Mouse (Mus musculus) kidney, embryonic 15.5 days (tissue): ENCODE results near the gene 1700001L19Rik. TPM values are rescaled to one million over a fixed set of nuclear protein-coding genes. Genes with fewer than 3 reads are reported as not detected.

Experiments used
- ATAC-seq: fragments of 200-750 bp; cut with Nextera tagmentation; replicated peaks from 2 replicates; pipeline ENCODE4 v1.8.0; 2017; ENCODE audit warnings: moderate TSS enrichment; ENCODE audit not compliant: low FRiP score
- H3K27ac ChIP-seq: fragments of 300-500 bp; sonication (generic); 2 replicates; pipeline ENCODE4 v1.5.1; 2015; ENCODE audit warnings: mild to moderate bottlenecking, inconsistent platforms
- H3K27me3 ChIP-seq: fragments of 300-500 bp; sonication (generic); 2 replicates; pipeline ENCODE4 v1.6.1; 2015; ENCODE audit warnings: inconsistent platforms
- H3K36me3 ChIP-seq: fragments of 300-500 bp; sonication (generic); 2 replicates; pipeline ENCODE4 v1.6.1; 2015; ENCODE audit warnings: inconsistent platforms
- H3K4me1 ChIP-seq: fragments of 300-500 bp; sonication (generic); 2 replicates; pipeline ENCODE4 v1.6.1; 2015; ENCODE audit warnings: inconsistent platforms
- H3K4me2 ChIP-seq: fragments of 300-500 bp; sonication (generic); 2 replicates; pipeline ENCODE4 v1.6.1; 2015; ENCODE audit warnings: moderate library complexity, mild to moderate bottlenecking, inconsistent platforms
- H3K4me3 ChIP-seq: fragments of 300-500 bp; sonication (generic); replicated peaks from 2 replicates; pipeline ENCODE4 v1.5.1; 2015; ENCODE audit warnings: mild to moderate bottlenecking, inconsistent platforms
- H3K9ac ChIP-seq: fragments of 300-500 bp; sonication (generic); 2 replicates; pipeline ENCODE4 v1.6.1; 2015; ENCODE audit warnings: mild to moderate bottlenecking, inconsistent platforms
- H3K9me3 ChIP-seq: fragments of 300-500 bp; sonication (generic); replicated peaks from 2 replicates; pipeline ENCODE4 v1.6.1; 2016; ENCODE audit warnings: inconsistent platforms
- WGBS: fragments of 180-500 bp; shearing (Covaris S2); methylation state at CpG from one replicate; pipeline ENCODE4 v1.1.7; 2015; ENCODE audit warnings: mixed read lengths; 5-methylcytosine and 5-hydroxymethylcytosine counted together
- polyA plus RNA-seq: library from polyadenylated mRNA; unstranded; fragments of >200 nt; fragmentation: Nextera tagmentation; extraction: Ambion mirVana; gene quantifications from 2 replicates; pipeline ENCODE4 v1.2.1, GENCODE M21; 2015

1700001L19Rik gene
- polyA plus RNA-seq, 1 experiment from 2014 or later = 0.27 TPM

DNA sequence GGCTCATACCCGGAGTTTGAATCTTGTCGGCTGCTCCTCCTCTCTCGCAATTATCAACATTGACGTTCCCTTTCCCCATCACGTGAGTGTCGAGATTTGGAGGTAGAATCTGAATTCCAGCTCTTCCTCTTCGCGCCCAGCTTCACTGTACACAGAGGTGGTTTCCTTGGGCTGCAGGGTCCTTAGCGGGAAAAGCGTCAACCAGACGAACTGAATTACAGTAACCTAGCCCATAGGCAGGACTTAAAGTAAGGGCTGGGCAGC is 14.8 kb upstream of the 1700001L19Rik start:
- whole genome bisulfite sequencing = under 1% methylated on average over 11 of the region's 11 CpGs
- peaks cover 53% of the 10 kb centered on the region for H3K36me3 ChIP-seq
- peak overlapping the region; percentile 78 for H3K27ac ChIP-seq
- H3K4me1 ChIP-seq = peaks cover 20% of the 10 kb centered on the region
- peak overlapping the region; percentile 69 for H3K9ac ChIP-seq
- no peaks in the 10 kb centered on the region for H3K27me3 ChIP-seq
- no peaks in the 10 kb centered on the region for H3K9me3 ChIP-seq
- H3K4me2 ChIP-seq = peak overlapping the region; percentile 83
- H3K4me3 ChIP-seq = peak overlapping the region; percentile 76
- ATAC-seq = peak; percentile 24

DNA sequence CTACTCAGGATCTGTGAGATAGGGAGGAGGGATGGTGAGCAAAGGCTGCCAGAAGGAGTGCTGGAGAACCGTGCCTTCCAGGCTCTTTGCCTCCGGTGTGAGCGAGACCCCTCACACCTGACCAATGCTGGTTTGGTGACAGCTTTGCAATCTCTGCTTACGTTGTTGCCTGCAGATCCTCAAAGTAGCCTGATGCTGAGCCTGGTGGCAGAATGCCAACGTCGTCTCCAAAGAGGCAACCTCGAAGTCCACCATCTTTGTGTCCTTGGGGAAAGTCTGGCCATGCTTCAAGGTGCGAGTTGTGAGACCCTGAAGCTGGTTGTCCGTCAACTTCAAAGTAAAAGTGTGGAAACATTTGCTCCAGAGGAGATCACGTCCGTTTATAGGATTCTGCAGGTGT is 13.3 kb upstream of the 1700001L19Rik start:
- Histone ChIP-seq H3K4me2 (no peak overlapping the region), H3K9ac (no peak overlapping the region), H3K9me3 (no peaks in the 10 kb centered on the region), H3K27ac (no peak overlapping the region), H3K4me1 (peaks cover 20% of the 10 kb centered on the region), H3K4me3 (no peak overlapping the region), H3K27me3 (no peaks in the 10 kb centered on the region), H3K36me3 (peaks cover 57% of the 10 kb centered on the region)
- ATAC-seq = no peak
- WGBS = 89% methylated on average over 11 of the region's 11 CpGs

DNA sequence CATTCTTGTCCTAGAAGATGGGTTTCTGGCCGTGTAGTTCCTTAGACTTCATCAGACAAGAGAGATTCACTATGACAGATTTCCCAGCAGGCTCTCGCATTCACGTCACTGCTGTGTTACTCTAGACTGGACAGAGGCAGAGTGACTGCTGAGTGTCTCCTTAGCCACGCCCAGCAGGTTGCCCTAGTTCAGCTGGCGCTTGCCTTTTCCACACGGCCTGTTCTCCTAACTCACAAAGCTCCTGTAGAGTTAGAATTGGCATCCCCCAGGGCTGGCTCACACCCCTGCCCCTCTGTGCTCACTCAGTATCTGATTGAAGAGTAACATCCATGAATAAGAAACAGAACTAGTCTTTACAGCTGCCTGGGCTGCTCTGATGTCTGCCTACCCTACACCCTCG is 11.8 kb upstream of the 1700001L19Rik start:
- ATAC-seq = no peak
- Histone ChIP-seq H3K9me3 (no peaks in the 10 kb centered on the region), H3K4me1 (peaks cover 20% of the 10 kb centered on the region), H3K4me3 (no peak overlapping the region), H3K4me2 (no peak overlapping the region), H3K27me3 (no peaks in the 10 kb centered on the region), H3K36me3 (peaks cover 69% of the 10 kb centered on the region), H3K9ac (no peak overlapping the region), H3K27ac (no peak overlapping the region)
- 91% methylated on average over 7 of the region's 7 CpGs for WGBS

DNA sequence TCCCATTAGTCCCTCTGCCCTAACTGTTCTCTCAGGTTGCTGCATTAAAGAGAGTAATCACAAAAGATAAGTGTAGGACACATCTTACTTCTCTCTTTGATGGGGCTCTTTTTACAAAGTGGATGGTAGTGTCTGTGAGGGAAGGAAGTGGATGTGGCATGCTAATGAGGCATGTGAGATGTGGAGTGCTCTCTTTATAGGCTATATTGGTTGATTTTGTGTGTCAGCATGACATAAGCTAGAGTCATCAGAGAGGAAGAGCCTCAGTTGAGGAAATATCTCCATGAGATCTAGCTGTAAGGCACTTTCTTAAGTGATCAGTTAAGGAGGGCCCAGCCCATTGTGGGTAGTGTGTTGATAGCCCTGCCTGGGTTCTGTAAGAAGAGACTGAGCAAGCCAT is 8.9 kb upstream of the 1700001L19Rik start:
- H3K27me3 ChIP-seq = no peaks in the 10 kb centered on the region
- no peak overlapping the region for H3K27ac ChIP-seq
- H3K36me3 ChIP-seq = peaks cover 98% of the 10 kb centered on the region
- no peak for ATAC-seq
- peaks cover 6% of the 10 kb centered on the region; the same call in 1 of the 2 replicates for H3K4me1 ChIP-seq
- H3K9me3 ChIP-seq = no peaks in the 10 kb centered on the region
- H3K4me3 ChIP-seq = no peak overlapping the region
- H3K9ac ChIP-seq = no peak overlapping the region
- H3K4me2 ChIP-seq = no peak overlapping the region

DNA sequence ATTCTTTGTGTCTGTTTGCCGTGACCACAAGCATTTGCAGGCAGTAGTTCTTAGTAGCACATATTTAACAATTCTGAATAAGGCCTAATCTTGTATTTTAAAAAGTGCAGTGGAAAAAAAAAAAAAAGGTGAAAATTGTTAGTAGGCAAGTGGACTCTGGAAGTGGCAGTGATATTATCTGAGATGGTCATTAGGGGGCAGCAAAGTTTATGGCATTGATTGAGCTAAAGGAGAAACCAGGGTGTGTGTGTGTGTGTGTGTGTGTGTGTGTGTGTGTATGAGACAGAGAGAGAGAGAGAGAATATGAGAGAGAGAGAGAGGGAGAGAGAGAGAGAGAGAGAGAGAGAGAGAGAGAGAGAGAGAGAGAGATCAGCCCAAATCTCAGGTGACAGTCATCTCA is 3.4 kb upstream of the 1700001L19Rik start:
- no peak for ATAC-seq
- Histone ChIP-seq H3K27ac (no peak overlapping the region), H3K27me3 (no peaks in the 10 kb centered on the region), H3K9me3 (no peaks in the 10 kb centered on the region), H3K4me3 (no peak overlapping the region), H3K9ac (no peak overlapping the region), H3K4me1 (0 out of 2 replicates have a peak, but pooled peaks cover 5% of the 10 kb centered on the region), H3K36me3 (peaks cover 51% of the 10 kb centered on the region), H3K4me2 (no peak overlapping the region)
- WGBS = 80% methylated on average over 1 of the region's 1 CpGs

DNA sequence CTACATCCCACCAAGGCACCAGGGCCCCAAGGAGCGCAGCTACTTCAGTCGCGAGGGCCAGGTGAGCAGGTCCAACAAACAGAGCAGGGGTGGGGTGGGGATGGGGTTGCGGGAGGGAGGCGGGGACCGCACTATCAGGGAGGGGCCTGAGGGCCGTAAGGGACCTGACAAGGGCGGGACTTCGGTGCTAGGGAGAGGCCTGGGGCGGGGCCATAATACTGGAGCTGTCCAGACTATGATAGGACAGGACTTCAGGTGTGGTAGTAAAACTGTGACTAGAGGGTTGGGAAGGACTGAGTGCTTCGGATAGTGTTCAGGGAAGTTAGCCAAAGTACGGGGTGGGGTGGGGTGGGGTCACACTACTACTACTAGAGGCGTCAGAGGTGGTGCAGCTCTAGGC is 446 bp downstream of the 1700001L19Rik start:
- peak; percentile 61 for ATAC-seq
- Histone ChIP-seq H3K27ac (no peak overlapping the region), H3K4me2 (peak overlapping the region; percentile 55), H3K9ac (no peak overlapping the region), H3K4me3 (peak overlapping the region; percentile 25), H3K4me1 (0 out of 2 replicates have a peak, but pooled peaks cover 5% of the 10 kb centered on the region), H3K36me3 (peaks cover 13% of the 10 kb centered on the region), H3K9me3 (no peaks in the 10 kb centered on the region), H3K27me3 (no peaks in the 10 kb centered on the region)
- 12% methylated on average over 13 of the region's 13 CpGs for WGBS

DNA sequence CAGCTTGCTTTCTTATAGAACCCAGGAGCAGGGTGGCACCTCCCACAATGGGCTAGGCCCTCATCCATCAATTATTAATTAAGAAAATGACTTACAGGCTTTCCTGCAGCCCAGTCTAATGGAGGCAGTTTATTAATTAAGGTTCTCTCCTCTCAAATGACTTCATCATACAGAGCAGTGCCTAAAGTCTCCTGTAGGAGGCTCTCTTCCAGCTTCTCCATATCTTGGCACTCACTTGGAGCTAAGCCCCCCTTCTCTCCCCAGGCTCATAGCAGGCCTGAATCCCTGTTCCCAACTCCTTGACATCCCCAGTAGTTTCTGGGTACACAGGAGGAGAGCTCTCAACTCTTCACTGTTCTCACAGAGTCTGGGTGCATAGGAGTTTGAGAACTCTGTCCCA is 1.7 kb downstream of the 1700001L19Rik start:
- H3K4me1 ChIP-seq = 0 out of 2 replicates have a peak, but pooled peaks cover 5% of the 10 kb centered on the region
- no peaks in the 10 kb centered on the region for H3K27me3 ChIP-seq
- ATAC-seq = no peak
- no peak overlapping the region for H3K9ac ChIP-seq
- no peak overlapping the region for H3K4me2 ChIP-seq
- H3K9me3 ChIP-seq = no peaks in the 10 kb centered on the region
- H3K27ac ChIP-seq = no peak overlapping the region
- H3K36me3 ChIP-seq = peaks cover 3% of the 10 kb centered on the region; the same call in 1 of the 2 replicates
- no peak overlapping the region for H3K4me3 ChIP-seq

DNA sequence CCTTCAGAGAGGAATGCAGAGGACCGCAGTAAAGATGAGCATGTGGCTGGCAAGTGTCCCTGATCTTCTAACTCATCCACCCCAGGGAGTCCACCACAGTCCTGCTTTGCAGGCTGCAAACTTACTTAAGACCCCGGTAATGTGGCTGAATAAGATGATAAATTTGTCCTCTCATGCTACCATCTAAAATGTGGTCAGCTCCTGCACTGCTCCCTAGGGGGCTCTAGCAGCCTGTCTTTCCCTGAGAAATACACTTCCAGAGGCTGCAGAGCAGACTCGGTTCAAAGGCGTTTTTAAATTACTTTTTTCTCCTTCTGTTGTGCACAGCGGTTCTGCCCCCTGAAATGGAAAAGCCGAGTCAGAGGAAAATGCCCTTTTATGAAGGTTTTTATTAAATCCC is 4.0 kb downstream of the 1700001L19Rik start:
- no peak overlapping the region for H3K9ac ChIP-seq
- H3K4me1 ChIP-seq = peaks cover 9% of the 10 kb centered on the region; the same call in 1 of the 2 replicates
- H3K27ac ChIP-seq = no peak overlapping the region
- H3K36me3 ChIP-seq = no peaks in the 10 kb centered on the region
- ATAC-seq = no peak
- H3K4me3 ChIP-seq = no peak overlapping the region
- no peak overlapping the region for H3K4me2 ChIP-seq
- H3K27me3 ChIP-seq = no peaks in the 10 kb centered on the region
- H3K9me3 ChIP-seq = no peaks in the 10 kb centered on the region
- 11% methylated on average over 6 of the region's 6 CpGs for WGBS

DNA sequence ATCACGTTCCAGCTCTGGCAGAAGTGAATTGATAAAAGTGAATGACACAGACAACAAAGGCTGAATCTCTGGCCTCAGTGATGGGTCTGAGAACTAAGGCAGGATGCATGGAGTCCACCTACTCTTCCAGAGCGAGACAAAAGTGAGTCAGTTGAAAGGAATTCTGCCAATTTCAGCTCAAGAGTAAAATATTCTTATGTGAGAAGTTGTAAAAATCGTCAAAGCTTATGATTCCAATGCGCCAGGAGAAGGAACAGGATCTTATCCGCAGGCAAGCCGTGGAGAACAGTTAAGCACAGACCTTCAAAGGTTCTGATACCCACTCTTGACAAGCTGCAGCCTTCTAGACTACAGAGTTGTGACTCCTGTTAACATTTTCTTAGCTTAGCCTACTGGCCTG is 5.9 kb downstream of the 1700001L19Rik start:
- Histone ChIP-seq H3K9me3 (no peaks in the 10 kb centered on the region), H3K4me3 (no peak overlapping the region), H3K36me3 (no peaks in the 10 kb centered on the region), H3K4me1 (peaks cover 10% of the 10 kb centered on the region), H3K27ac (no peak overlapping the region), H3K27me3 (no peaks in the 10 kb centered on the region), H3K9ac (no peak overlapping the region), H3K4me2 (no peak overlapping the region)
- WGBS = 79% methylated on average over 6 of the region's 6 CpGs
- no peak for ATAC-seq

DNA sequence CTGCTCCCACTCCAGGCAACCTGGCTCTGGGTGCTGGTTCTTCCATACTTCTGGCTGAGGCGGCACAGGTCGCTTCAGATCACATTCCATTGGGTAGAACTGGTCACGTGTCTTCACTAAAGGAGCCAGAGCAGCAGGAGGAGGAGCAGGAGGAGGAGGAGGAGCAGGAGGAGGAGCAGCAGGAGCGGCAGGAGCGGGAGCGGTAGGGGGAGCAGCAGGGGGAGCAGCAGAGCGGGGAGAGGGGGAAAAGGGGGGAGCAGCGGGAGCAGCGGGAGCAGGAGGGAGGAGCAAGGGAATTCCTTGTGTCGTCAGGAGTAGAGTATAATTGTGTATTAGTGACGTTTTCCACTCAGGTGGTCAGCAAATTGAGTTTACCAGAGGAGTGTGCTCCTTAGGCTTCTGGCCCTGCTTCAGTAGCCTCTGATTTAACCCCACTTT is 8.5 kb downstream of the 1700001L19Rik start:
- Histone ChIP-seq H3K9me3 (no peaks in the 10 kb centered on the region), H3K4me3 (peak overlapping the region; percentile 35), H3K9ac (no peak overlapping the region), H3K36me3 (no peaks in the 10 kb centered on the region), H3K4me2 (peak overlapping the region; percentile 60), H3K27ac (no peak overlapping the region), H3K4me1 (peaks cover 14% of the 10 kb centered on the region), H3K27me3 (no peaks in the 10 kb centered on the region)
- peak; percentile 82 for ATAC-seq
- 5% methylated on average over 11 of the region's 11 CpGs for WGBS

DNA sequence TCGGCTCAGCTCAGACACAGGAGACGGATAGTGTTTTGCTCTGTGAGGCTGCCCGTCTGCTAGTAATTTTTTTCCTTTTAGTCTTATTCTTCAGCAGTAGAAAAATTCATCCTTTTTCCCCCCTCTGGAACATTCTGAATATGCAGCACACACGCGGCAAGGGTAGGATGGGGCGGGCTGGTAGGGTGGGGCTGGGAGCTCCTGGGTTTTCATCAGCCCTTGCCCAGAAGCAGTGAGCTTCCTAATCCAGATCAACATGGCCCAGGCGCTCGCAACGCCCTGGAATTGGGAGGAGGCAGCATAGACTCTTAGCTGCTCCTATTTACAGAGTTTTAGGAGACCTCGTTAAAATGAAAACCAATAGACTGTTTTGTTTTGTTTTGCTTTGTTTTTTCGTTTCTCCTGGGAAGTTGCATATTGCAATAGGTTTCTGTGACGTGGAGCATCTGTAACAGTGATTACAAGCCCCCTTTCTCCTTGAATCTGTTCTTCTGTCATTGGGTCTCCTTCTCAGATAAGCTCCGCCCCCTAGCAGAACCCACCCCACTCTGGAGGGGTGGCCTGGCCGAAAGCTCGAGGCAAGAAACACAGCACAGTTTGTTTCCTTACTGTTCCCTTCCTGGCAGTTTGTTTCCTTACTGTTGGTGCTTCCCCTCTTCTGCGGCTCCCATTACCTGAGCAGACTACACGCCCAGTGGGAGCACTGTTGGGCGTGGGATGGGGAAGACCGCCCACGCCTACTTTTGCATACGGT is 10.6 kb downstream of the 1700001L19Rik start:
- H3K9ac ChIP-seq = no peak overlapping the region
- no peaks in the 10 kb centered on the region for H3K27me3 ChIP-seq
- no peaks in the 10 kb centered on the region for H3K36me3 ChIP-seq
- peak overlapping the region; percentile 51 for H3K4me2 ChIP-seq
- peak overlapping the region; percentile 37; the same call in 1 of the 2 replicates for H3K27ac ChIP-seq
- 49% methylated on average over 21 of the region's 21 CpGs for WGBS
- ATAC-seq = peak; percentile 63
- H3K9me3 ChIP-seq = no peaks in the 10 kb centered on the region
- H3K4me1 ChIP-seq = peaks cover 14% of the 10 kb centered on the region
- peak overlapping the region; percentile 28 for H3K4me3 ChIP-seq

DNA sequence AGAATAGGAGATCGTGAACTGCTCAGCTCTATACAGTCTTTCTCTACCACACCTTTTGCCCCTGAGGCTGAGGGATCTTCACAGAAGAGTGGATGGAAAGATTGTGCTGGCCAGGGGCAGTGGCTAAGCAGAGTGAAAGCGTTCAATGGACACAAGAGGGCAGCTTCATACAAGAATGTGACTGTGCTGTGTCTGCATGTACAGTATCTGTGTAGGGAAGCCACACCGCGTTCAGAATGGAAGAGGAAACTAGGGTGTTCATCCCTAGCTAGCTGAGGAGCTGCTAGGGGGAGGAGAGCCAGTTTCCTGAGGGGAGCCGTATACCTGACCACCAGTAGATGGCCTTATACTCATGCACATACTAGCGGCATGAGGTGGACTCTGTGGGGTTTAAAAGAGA is 25.6 kb downstream of the 1700001L19Rik start:
- 53% methylated on average over 6 of the region's 6 CpGs for WGBS
- Histone ChIP-seq H3K4me2 (no peak overlapping the region), H3K4me1 (no peaks in the 10 kb centered on the region), H3K4me3 (no peak overlapping the region), H3K27ac (no peak overlapping the region), H3K27me3 (no peaks in the 10 kb centered on the region), H3K9me3 (no peaks in the 10 kb centered on the region), H3K36me3 (peaks cover 6% of the 10 kb centered on the region; the same call in 1 of the 2 replicates), H3K9ac (no peak overlapping the region)
- 0 out of 2 replicates have a peak, but pooled peaks have one; percentile 52 for ATAC-seq

DNA sequence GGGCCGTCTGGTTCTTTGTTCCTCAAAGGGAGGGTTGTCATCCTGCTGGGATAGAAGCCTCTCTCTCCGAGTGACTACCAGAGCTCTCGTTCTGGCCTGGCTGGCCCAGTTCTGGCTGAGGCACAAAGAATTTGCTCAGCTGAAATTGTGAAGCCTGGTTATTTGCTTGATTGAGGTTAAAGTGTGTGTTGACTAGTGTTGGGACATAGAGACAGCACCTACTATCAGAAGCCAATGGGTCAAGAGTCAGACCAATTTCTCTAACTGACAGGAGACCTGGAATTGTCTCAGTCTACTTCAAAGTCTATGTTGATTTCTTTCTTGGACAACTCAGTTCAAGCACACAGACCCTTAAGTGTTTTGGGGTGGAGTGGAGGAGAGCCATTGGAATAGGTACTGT is 29.8 kb downstream of the 1700001L19Rik start:
- WGBS = 85% methylated on average over 3 of the region's 3 CpGs
- Histone ChIP-seq H3K9ac (no peak overlapping the region), H3K27me3 (no peaks in the 10 kb centered on the region), H3K27ac (no peak overlapping the region), H3K4me2 (no peak overlapping the region), H3K4me1 (no peaks in the 10 kb centered on the region), H3K9me3 (no peaks in the 10 kb centered on the region), H3K36me3 (0 out of 2 replicates have a peak, but pooled peaks cover 9% of the 10 kb centered on the region), H3K4me3 (no peak overlapping the region)
- no peak for ATAC-seq
